Mouse (Mus musculus) layer of hippocampus, adult 8-10 months (tissue): ENCODE measurements around the gene Ift57. TPM values are rescaled to one million over a fixed set of nuclear protein-coding genes. Genes with fewer than 3 reads are reported as not detected.

Experiments used
- DNase-seq, 2 experiments: peaks; one replicate each; pipeline ENCODE4 v3.0.0; 2022; ENCODE audit warnings: low spot score in 2 of 2
- total RNA-seq, 4 experiments: library from RNA; stranded (reverse); gene quantifications; 2 replicates each; pipeline ENCODE4 v1.2.4; 2022

Gene Ift57
- total RNA-seq, 4 experiments from 2014 or later: 44.0 to 55.8 (median 49.2) TPM

- DNase-seq: no peak
Measured at GRCm38 (mm10) chr16:49753318-49753717, 54.3 kb downstream of the Ift57 start.

- DNase-seq: no peak
Measured at GRCm38 (mm10) chr16:49760517-49761203, 61.6 kb downstream of the Ift57 start.

- no peak for DNase-seq
Measured at GRCm38 (mm10) chr16:49761981-49762380, 62.9 kb downstream of the Ift57 start.

GRCm38 (mm10) chr16:49766326-49766725 lies 67.3 kb downstream of the Ift57 start:
- no peak for DNase-seq

- DNase-seq: no peak
Measured at GRCm38 (mm10) chr16:49768491-49769031, 69.5 kb downstream of the Ift57 start.

GRCm38 (mm10) chr16:49769831-49770261 lies 70.8 kb downstream of the Ift57 start:
- DNase-seq: no peak

- DNase-seq: no peak
Measured at GRCm38 (mm10) chr16:49770320-49771189, 71.5 kb downstream of the Ift57 start.

GRCm38 (mm10) chr16:49771609-49772396 lies 72.8 kb downstream of the Ift57 start:
- DNase-seq: no peak

- DNase-seq: no peak
Measured at GRCm38 (mm10) chr16:49772576-49772975, 73.5 kb downstream of the Ift57 start.

GRCm38 (mm10) chr16:49773068-49773467 lies 74.0 kb downstream of the Ift57 start:
- DNase-seq: no peak

- no peak for DNase-seq
Measured at GRCm38 (mm10) chr16:49774059-49775001, 75.3 kb downstream of the Ift57 start.

- no peak for DNase-seq
Measured at GRCm38 (mm10) chr16:49775002-49775966, 76.3 kb downstream of the Ift57 start.

GRCm38 (mm10) chr16:49776981-49777380 lies 77.9 kb downstream of the Ift57 start:
- no peak for DNase-seq

GRCm38 (mm10) chr16:49781556-49782156 lies 82.6 kb downstream of the Ift57 start:
- DNase-seq: no peak

- no peak for DNase-seq
Measured at GRCm38 (mm10) chr16:49783369-49783768, 84.3 kb downstream of the Ift57 start.

- DNase-seq: no peak
Measured at GRCm38 (mm10) chr16:49786116-49786515, 87.1 kb downstream of the Ift57 start.

GRCm38 (mm10) chr16:49787714-49788113 lies 88.7 kb downstream of the Ift57 start:
- no peak for DNase-seq

- no peak for DNase-seq
Measured at GRCm38 (mm10) chr16:49790575-49791465, 91.8 kb downstream of the Ift57 start.
